Mouse (Mus musculus): ENCODE measurements around the gene Gm21861. TPM values are rescaled to one million over a fixed set of nuclear protein-coding genes. Genes with fewer than 3 reads are reported as not detected.
"Not testable (repeated sequence)": the region's sequence is repeated elsewhere in the genome, so short reads cannot be mapped to it uniquely, and the experiment has no call there.

The Gm21861 gene
- total RNA-seq (2021): not detected

GRCm38 (mm10) chrY:58814497-58814896 is at the start of gene Gm21861:
Gene Gm21861 (minus strand): TSS chrY:58814597.
- DNase-seq; intact Hi-C loops (cut with DNase I): not testable (repeated sequence)
